Mouse (Mus musculus): ENCODE results near the gene Cnfn. TPM values are rescaled to one million over a fixed set of nuclear protein-coding genes. Genes with fewer than 3 reads are reported as not detected.

Gene Cnfn
- not detected in 2 replicates for polyA plus RNA-seq (2014; fragmentation: Nextera tagmentation; extraction: Ambion mirVana)

- H3K4me1 ChIP-seq (ENCODE audit: control insufficient read depth, insufficient read depth, low read length): 0 out of 2 replicates have a peak, but pooled peaks cover 3% of the 10 kb centered on the region
- peaks cover 54% of the 10 kb centered on the region for H3K27me3 ChIP-seq (ENCODE audit: control insufficient read depth, insufficient read depth, low read length)
- no peak within 1 kb of the TSS for H3K4me2 ChIP-seq
- 44% methylated on average over 12 of the region's 12 CpGs for WGBS (ENCODE audit: insufficient replicate concordance)
- H3K9ac ChIP-seq (ENCODE audit: low read depth, low read length): no peak within 1 kb of the TSS
- H3K9me3 ChIP-seq (replicated peaks; ENCODE audit: control insufficient read depth, low read length): no peaks in the 10 kb centered on the region
- ATAC-seq (replicated peaks; ENCODE audit: insufficient number of reproducible peaks, low FRiP score, low TSS enrichment): no peak
- H3K36me3 ChIP-seq (ENCODE audit: control insufficient read depth, insufficient read depth, low read length): no peaks in the 10 kb centered on the region; the same call in 1 of the 2 replicates
- no peak within 1 kb of the TSS for H3K27ac ChIP-seq (ENCODE audit: low read depth, low read length)
- H3K4me3 ChIP-seq (ENCODE audit: low read depth, low read length): no peak within 1 kb of the TSS
These were observed at the start of gene Cnfn for GRCm38 (mm10) chr7:25369058-25369749. Gene Cnfn, minus strand, starts transcription at chr7:25369724.

- Histone ChIP-seq H3K4me2 (no peak overlapping the region), H3K9ac (ENCODE audit: low read depth, low read length) (no peak overlapping the region), H3K27me3 (ENCODE audit: control insufficient read depth, insufficient read depth, low read length) (peaks cover 12% of the 10 kb centered on the region), H3K27ac (ENCODE audit: low read depth, low read length) (no peak overlapping the region), H3K4me1 (ENCODE audit: control insufficient read depth, insufficient read depth, low read length) (no peaks in the 10 kb centered on the region), H3K9me3 (replicated peaks; ENCODE audit: control insufficient read depth, low read length) (no peaks in the 10 kb centered on the region), H3K4me3 (ENCODE audit: low read depth, low read length) (no peak overlapping the region), H3K36me3 (ENCODE audit: control insufficient read depth, insufficient read depth, low read length) (no peaks in the 10 kb centered on the region)
- no peak for ATAC-seq (replicated peaks; ENCODE audit: insufficient number of reproducible peaks, low FRiP score, low TSS enrichment)
- WGBS (ENCODE audit: insufficient replicate concordance): 58% methylated on average over 1 of the region's 1 CpGs
These were observed 48.1 kb upstream of the Cnfn start for GRCm38 (mm10) chr7:25417597-25417996.

- no peak within 1 kb of the TSS for H3K9ac ChIP-seq (ENCODE audit: low read depth, low read length)
- no peaks in the 10 kb centered on the region for H3K27me3 ChIP-seq (ENCODE audit: control insufficient read depth, insufficient read depth, low read length)
- no peak within 1 kb of the TSS for H3K4me3 ChIP-seq (ENCODE audit: low read depth, low read length)
- no peak for ATAC-seq (replicated peaks; ENCODE audit: insufficient number of reproducible peaks, low FRiP score, low TSS enrichment)
- no peaks in the 10 kb centered on the region for H3K4me1 ChIP-seq (ENCODE audit: control insufficient read depth, insufficient read depth, low read length)
- no peak within 1 kb of the TSS for H3K27ac ChIP-seq (ENCODE audit: low read depth, low read length)
- WGBS (ENCODE audit: insufficient replicate concordance): 37% methylated on average over 7 of the region's 7 CpGs
- H3K4me2 ChIP-seq: no peak within 1 kb of the TSS
- H3K9me3 ChIP-seq (replicated peaks; ENCODE audit: control insufficient read depth, low read length): no peaks in the 10 kb centered on the region
- no peaks in the 10 kb centered on the region for H3K36me3 ChIP-seq (ENCODE audit: control insufficient read depth, insufficient read depth, low read length)
These were observed 43.4 kb upstream of the Cnfn start, which contains the start of gene Cxcl17 for GRCm38 (mm10) chr7:25412833-25413441. Gene Cxcl17, minus strand, starts transcription at chr7:25412886.

GRCm38 (mm10) chr7:25411861-25412260 lies 42.3 kb upstream of the Cnfn start:
- H3K9me3 ChIP-seq (replicated peaks; ENCODE audit: control insufficient read depth, low read length): no peaks in the 10 kb centered on the region
- WGBS (ENCODE audit: insufficient replicate concordance): 68% methylated on average over 3 of the region's 3 CpGs
- H3K4me2 ChIP-seq: no peak overlapping the region

GRCm38 (mm10) chr7:25410969-25411615 lies 41.6 kb upstream of the Cnfn start:
- Histone ChIP-seq H3K27me3 (ENCODE audit: control insufficient read depth, insufficient read depth, low read length) (no peaks in the 10 kb centered on the region), H3K9me3 (replicated peaks; ENCODE audit: control insufficient read depth, low read length) (no peaks in the 10 kb centered on the region), H3K4me3 (ENCODE audit: low read depth, low read length) (no peak overlapping the region), H3K36me3 (ENCODE audit: control insufficient read depth, insufficient read depth, low read length) (no peaks in the 10 kb centered on the region), H3K27ac (ENCODE audit: low read depth, low read length) (no peak overlapping the region), H3K4me1 (ENCODE audit: control insufficient read depth, insufficient read depth, low read length) (no peaks in the 10 kb centered on the region), H3K9ac (ENCODE audit: low read depth, low read length) (no peak overlapping the region), H3K4me2 (no peak overlapping the region)
- ATAC-seq (replicated peaks; ENCODE audit: insufficient number of reproducible peaks, low FRiP score, low TSS enrichment): no peak
- WGBS (ENCODE audit: insufficient replicate concordance): 66% methylated on average over 1 of the region's 1 CpGs

More at GRCm38 (mm10) chr7:25411861-25412260, 42.3 kb upstream of the Cnfn start:
- Histone ChIP-seq H3K4me3 (ENCODE audit: low read depth, low read length) (no peak overlapping the region), H3K9ac (ENCODE audit: low read depth, low read length) (no peak overlapping the region), H3K27ac (ENCODE audit: low read depth, low read length) (no peak overlapping the region), H3K27me3 (ENCODE audit: control insufficient read depth, insufficient read depth, low read length) (no peaks in the 10 kb centered on the region), H3K36me3 (ENCODE audit: control insufficient read depth, insufficient read depth, low read length) (no peaks in the 10 kb centered on the region), H3K4me1 (ENCODE audit: control insufficient read depth, insufficient read depth, low read length) (no peaks in the 10 kb centered on the region)
- no peak for ATAC-seq (replicated peaks; ENCODE audit: insufficient number of reproducible peaks, low FRiP score, low TSS enrichment)

- 39% methylated on average over 4 of the region's 4 CpGs for WGBS (ENCODE audit: insufficient replicate concordance)
These were observed 39.7 kb upstream of the Cnfn start for GRCm38 (mm10) chr7:25409114-25409760.

GRCm38 (mm10) chr7:25406468-25406867 lies 36.9 kb upstream of the Cnfn start:
- H3K4me1 ChIP-seq (ENCODE audit: control insufficient read depth, insufficient read depth, low read length): no peaks in the 10 kb centered on the region
- no peak overlapping the region for H3K4me3 ChIP-seq (ENCODE audit: low read depth, low read length)
- 78% methylated on average over 7 of the region's 7 CpGs for WGBS (ENCODE audit: insufficient replicate concordance)
- no peak overlapping the region for H3K27ac ChIP-seq (ENCODE audit: low read depth, low read length)
- no peaks in the 10 kb centered on the region for H3K36me3 ChIP-seq (ENCODE audit: control insufficient read depth, insufficient read depth, low read length)
- H3K27me3 ChIP-seq (ENCODE audit: control insufficient read depth, insufficient read depth, low read length): no peaks in the 10 kb centered on the region
- no peak overlapping the region for H3K4me2 ChIP-seq
- no peaks in the 10 kb centered on the region for H3K9me3 ChIP-seq (replicated peaks; ENCODE audit: control insufficient read depth, low read length)
- H3K9ac ChIP-seq (ENCODE audit: low read depth, low read length): no peak overlapping the region
- no peak for ATAC-seq (replicated peaks; ENCODE audit: insufficient number of reproducible peaks, low FRiP score, low TSS enrichment)

More at GRCm38 (mm10) chr7:25409114-25409760, 39.7 kb upstream of the Cnfn start:
- no peak overlapping the region for H3K9ac ChIP-seq (ENCODE audit: low read depth, low read length)
- no peak overlapping the region for H3K4me2 ChIP-seq
- no peak overlapping the region for H3K4me3 ChIP-seq (ENCODE audit: low read depth, low read length)
- no peaks in the 10 kb centered on the region for H3K27me3 ChIP-seq (ENCODE audit: control insufficient read depth, insufficient read depth, low read length)
- no peaks in the 10 kb centered on the region for H3K9me3 ChIP-seq (replicated peaks; ENCODE audit: control insufficient read depth, low read length)
- no peaks in the 10 kb centered on the region for H3K4me1 ChIP-seq (ENCODE audit: control insufficient read depth, insufficient read depth, low read length)
- H3K27ac ChIP-seq (ENCODE audit: low read depth, low read length): no peak overlapping the region
- H3K36me3 ChIP-seq (ENCODE audit: control insufficient read depth, insufficient read depth, low read length): no peaks in the 10 kb centered on the region
- ATAC-seq (replicated peaks; ENCODE audit: insufficient number of reproducible peaks, low FRiP score, low TSS enrichment): no peak

GRCm38 (mm10) chr7:25402671-25403101 lies 33.2 kb upstream of the Cnfn start:
- Histone ChIP-seq H3K27me3 (ENCODE audit: control insufficient read depth, insufficient read depth, low read length) (no peaks in the 10 kb centered on the region), H3K9ac (ENCODE audit: low read depth, low read length) (no peak overlapping the region), H3K4me3 (ENCODE audit: low read depth, low read length) (no peak overlapping the region), H3K36me3 (ENCODE audit: control insufficient read depth, insufficient read depth, low read length) (no peaks in the 10 kb centered on the region), H3K4me2 (no peak overlapping the region), H3K27ac (ENCODE audit: low read depth, low read length) (no peak overlapping the region), H3K9me3 (replicated peaks; ENCODE audit: control insufficient read depth, low read length) (no peaks in the 10 kb centered on the region), H3K4me1 (ENCODE audit: control insufficient read depth, insufficient read depth, low read length) (no peaks in the 10 kb centered on the region)
- WGBS (ENCODE audit: insufficient replicate concordance): 0% methylated on average over 2 of the region's 2 CpGs
- ATAC-seq (replicated peaks; ENCODE audit: insufficient number of reproducible peaks, low FRiP score, low TSS enrichment): no peak
